Mouse (Mus musculus) erythroblast, embryonic 14.5 days (primary cell): Measurements from ENCODE around the gene Epha4. TPM values are rescaled to one million over a fixed set of nuclear protein-coding genes. Genes with fewer than 3 reads are reported as not detected.

Experiments used
- H3K27me3 ChIP-seq: 2 replicates; pipeline ENCODE4 v1.6.1; 2012; ENCODE audit warnings: inconsistent platforms; ENCODE audit not compliant: control insufficient read depth
- H3K36me3 ChIP-seq: 2 replicates; pipeline ENCODE4 v1.6.1; 2012; ENCODE audit warnings: mild to moderate bottlenecking, inconsistent platforms; ENCODE audit not compliant: control insufficient read depth
- H3K4me1 ChIP-seq: 2 replicates; pipeline ENCODE4 v1.6.1; 2012; ENCODE audit warnings: inconsistent platforms; ENCODE audit not compliant: control insufficient read depth
- H3K4me3 ChIP-seq: replicated peaks from 2 replicates; pipeline ENCODE3; 2012; ENCODE audit warnings: moderate library complexity, mild to moderate bottlenecking, inconsistent platforms
- H3K9me3 ChIP-seq: 2 replicates; pipeline ENCODE4 v1.6.1; 2012; ENCODE audit warnings: low read length, inconsistent platforms, mixed read lengths; ENCODE audit not compliant: control insufficient read depth
- GATA1 ChIP-seq: IDR thresholded peaks from 2 replicates; pipeline ENCODE4 v1.6.1; 2012; ENCODE audit warnings: low read length, inconsistent platforms, mixed read lengths
- TAL1 ChIP-seq: IDR thresholded peaks from 3 replicates; pipeline ENCODE4 v1.6.1; 2012; ENCODE audit warnings: low read length, inconsistent platforms, mixed read lengths
- polyA plus RNA-seq: library from polyadenylated mRNA; stranded (reverse); fragments of >175 nt; gene quantifications from 2 replicates; pipeline ENCODE4 v1.2.3, GENCODE M21; 2012

Epha4 gene
- polyA plus RNA-seq, 1 experiment, result not detected

DNA sequence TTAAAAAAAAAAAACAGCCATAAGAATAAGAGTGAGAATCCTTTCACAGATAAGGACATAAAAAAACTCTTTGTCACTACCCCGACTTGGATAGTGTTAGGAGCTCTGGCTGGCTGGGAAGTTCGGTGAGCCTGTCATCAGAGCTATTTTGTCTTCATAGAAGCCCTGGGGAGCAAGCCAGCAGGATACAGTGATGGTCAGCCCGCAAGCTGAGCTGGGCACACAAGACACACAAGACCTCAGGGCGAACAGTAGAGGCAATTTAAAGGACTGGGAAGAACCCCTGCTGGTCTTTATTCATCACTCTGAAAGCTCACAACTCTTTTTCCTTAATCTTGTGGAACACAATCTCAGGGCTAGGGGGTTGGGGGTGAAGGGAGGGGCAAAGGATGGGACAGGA, 73.5 kb downstream of the Epha4 start:
- no peak overlapping the region for H3K4me3 ChIP-seq
- no peaks in the 10 kb centered on the region for H3K27me3 ChIP-seq
- TF ChIP-seq TAL1, result no peak
- TF ChIP-seq GATA1, result no peak
- no peaks in the 10 kb centered on the region for H3K9me3 ChIP-seq
- H3K36me3 ChIP-seq, result no peaks in the 10 kb centered on the region
- no peaks in the 10 kb centered on the region for H3K4me1 ChIP-seq

DNA sequence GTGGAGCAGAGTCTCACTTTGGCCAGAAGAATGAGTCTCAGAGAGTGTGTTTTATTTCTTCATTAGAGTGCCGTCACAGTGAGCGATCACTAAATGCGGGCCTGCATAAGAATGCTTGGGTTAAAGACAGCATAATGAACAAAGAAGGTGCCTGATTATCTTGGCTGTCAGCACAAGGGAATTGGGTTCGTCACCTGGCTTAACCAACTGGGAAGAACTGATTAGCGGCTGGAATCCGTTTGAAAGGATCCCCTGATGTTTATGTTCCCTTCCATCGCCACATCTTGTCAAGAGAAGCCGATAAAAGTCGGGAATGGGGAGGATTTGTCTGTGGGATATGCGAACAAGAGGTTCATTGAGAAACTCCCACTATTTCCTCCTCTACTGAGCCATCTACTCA, 74.4 kb downstream of the Epha4 start:
- no peaks in the 10 kb centered on the region for H3K4me1 ChIP-seq
- H3K36me3 ChIP-seq, result no peaks in the 10 kb centered on the region
- TF ChIP-seq TAL1 (no peak), GATA1 (no peak)
- no peaks in the 10 kb centered on the region for H3K27me3 ChIP-seq
- H3K4me3 ChIP-seq, result no peak overlapping the region
- no peaks in the 10 kb centered on the region for H3K9me3 ChIP-seq

GRCm38 (mm10) chr1:77439383-77440074, 75.4 kb downstream of the Epha4 start:
- H3K4me1 ChIP-seq, result no peaks in the 10 kb centered on the region
- no peaks in the 10 kb centered on the region for H3K27me3 ChIP-seq
- no peaks in the 10 kb centered on the region for H3K36me3 ChIP-seq
- TF ChIP-seq GATA1 (no peak), TAL1 (no peak)
- H3K4me3 ChIP-seq, result no peak overlapping the region
- H3K9me3 ChIP-seq, result no peaks in the 10 kb centered on the region

DNA sequence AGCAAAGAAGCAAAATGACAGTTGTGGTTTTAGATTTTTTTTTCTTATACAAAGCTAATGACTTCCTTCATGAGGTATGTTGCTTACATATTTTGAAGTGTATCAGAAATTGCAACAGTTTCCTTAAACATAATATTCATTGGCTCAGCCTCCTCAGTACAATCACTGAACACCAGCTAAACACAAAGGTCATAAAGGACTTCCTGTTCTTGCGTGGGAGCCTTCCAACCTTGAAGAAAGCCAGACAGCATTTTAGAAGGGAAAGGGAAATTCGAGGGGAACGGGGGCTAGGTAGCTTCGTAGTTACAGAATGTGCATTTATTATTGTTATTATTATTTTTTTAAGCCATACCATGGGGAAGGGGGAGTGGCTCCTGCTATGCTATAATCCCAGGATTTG, 76.2 kb downstream of the Epha4 start:
- H3K27me3 ChIP-seq, result no peaks in the 10 kb centered on the region
- H3K36me3 ChIP-seq, result no peaks in the 10 kb centered on the region
- H3K4me3 ChIP-seq, result no peak overlapping the region
- TF ChIP-seq GATA1 (no peak), TAL1 (no peak)
- H3K4me1 ChIP-seq, result no peaks in the 10 kb centered on the region
- H3K9me3 ChIP-seq, result no peaks in the 10 kb centered on the region

GRCm38 (mm10) chr1:77437881-77438610, 76.8 kb downstream of the Epha4 start:
- no peaks in the 10 kb centered on the region for H3K27me3 ChIP-seq
- H3K4me1 ChIP-seq, result no peaks in the 10 kb centered on the region
- H3K9me3 ChIP-seq, result no peaks in the 10 kb centered on the region
- H3K36me3 ChIP-seq, result no peaks in the 10 kb centered on the region
- no peak overlapping the region for H3K4me3 ChIP-seq
- TF ChIP-seq GATA1, result no peak
- TF ChIP-seq TAL1, result no peak

DNA sequence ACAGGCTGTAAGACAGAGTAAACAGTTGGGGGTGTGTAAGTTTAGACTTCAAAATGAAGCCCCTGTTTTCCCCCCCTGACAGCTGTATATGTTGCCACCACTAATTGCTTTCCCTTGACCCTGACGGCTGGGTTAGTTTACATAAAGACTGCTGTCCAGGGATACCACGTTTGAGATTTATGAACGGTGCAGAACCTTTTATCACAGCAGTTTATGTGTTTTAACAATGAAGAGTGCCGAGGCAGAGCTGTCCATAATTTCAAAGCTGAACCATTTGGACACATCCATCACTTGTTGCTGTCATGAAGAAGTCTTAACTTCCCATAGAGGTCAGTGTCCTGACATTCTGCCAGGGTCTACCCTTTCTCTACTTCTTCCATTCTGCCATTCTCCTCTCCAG, 79.8 kb downstream of the Epha4 start:
- no peaks in the 10 kb centered on the region for H3K36me3 ChIP-seq
- TF ChIP-seq TAL1 (no peak), GATA1 (no peak)
- H3K27me3 ChIP-seq, result no peaks in the 10 kb centered on the region
- H3K4me1 ChIP-seq, result no peaks in the 10 kb centered on the region
- H3K4me3 ChIP-seq, result no peak overlapping the region
- H3K9me3 ChIP-seq, result no peaks in the 10 kb centered on the region

DNA sequence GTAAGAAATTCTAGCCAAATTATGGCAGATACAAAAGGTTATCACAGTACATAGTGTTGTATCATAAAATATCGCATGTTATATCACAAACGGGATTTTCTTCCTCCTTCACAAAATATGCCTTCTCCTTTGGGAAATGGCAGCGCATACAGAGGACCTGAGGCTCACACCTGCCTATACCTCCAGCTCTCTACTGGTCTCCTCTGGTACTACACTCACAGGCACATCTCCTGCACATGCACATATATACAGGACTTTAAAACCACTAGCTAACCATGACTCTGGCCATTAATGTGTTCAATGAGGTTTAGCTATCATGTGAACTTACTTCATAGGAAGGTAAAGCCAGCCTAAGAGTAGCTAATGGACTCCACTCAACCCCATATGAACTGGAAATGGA, 81.7 kb downstream of the Epha4 start:
- no peaks in the 10 kb centered on the region for H3K36me3 ChIP-seq
- H3K4me1 ChIP-seq, result no peaks in the 10 kb centered on the region
- no peaks in the 10 kb centered on the region for H3K9me3 ChIP-seq
- TF ChIP-seq TAL1 (no peak), GATA1 (no peak)
- no peak overlapping the region for H3K4me3 ChIP-seq
- H3K27me3 ChIP-seq, result no peaks in the 10 kb centered on the region

DNA sequence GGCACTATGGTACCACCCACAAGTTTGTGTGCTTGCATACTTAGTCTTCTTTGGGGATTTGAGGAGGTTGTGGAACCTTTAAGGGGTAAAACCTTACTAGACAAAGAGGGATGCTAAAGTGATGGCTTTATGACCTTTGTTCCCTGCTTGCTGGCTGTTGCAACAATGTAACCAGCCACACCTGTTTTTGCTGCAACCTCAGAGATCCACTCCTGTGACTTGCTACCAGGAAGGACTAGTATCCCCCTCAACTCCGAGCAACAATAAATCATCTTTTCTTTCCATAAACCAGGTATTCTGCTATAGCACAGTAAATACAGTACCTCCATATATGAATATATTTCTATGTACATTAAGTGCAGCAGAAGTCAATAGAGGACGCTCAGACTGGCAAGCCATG, 82.4 kb downstream of the Epha4 start:
- no peaks in the 10 kb centered on the region for H3K36me3 ChIP-seq
- no peaks in the 10 kb centered on the region for H3K27me3 ChIP-seq
- no peaks in the 10 kb centered on the region for H3K9me3 ChIP-seq
- no peaks in the 10 kb centered on the region for H3K4me1 ChIP-seq
- TF ChIP-seq GATA1 (no peak), TAL1 (no peak)
- H3K4me3 ChIP-seq, result no peak overlapping the region

- H3K4me1 ChIP-seq, result no peaks in the 10 kb centered on the region
- H3K27me3 ChIP-seq, result no peaks in the 10 kb centered on the region
- TF ChIP-seq GATA1 (no peak), TAL1 (no peak)
- H3K9me3 ChIP-seq, result no peaks in the 10 kb centered on the region
- no peak overlapping the region for H3K4me3 ChIP-seq
- no peaks in the 10 kb centered on the region for H3K36me3 ChIP-seq
These were observed 85.7 kb downstream of the Epha4 start for GRCm38 (mm10) chr1:77429174-77429573.

DNA sequence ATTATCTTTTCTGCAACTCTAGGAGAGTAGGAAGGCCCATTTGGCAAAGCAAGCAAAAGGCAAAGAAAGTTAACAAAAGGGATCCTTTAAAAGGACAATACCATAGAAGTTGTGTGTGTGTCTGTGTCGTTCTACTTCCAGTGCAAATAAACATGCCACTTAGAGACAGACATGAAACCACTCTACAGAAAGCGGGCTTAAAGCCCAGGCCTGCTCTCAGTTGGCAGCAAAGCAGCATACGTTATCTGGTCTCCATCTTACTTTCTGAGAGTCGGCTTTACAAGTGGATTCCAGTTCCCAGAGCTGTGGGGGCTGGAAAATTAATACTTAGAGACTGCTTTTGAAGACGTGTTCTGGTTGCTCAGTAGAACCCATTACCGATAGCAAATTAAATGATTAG, 87.9 kb downstream of the Epha4 start:
- no peak for TF ChIP-seq TAL1
- TF ChIP-seq GATA1, result no peak
- H3K9me3 ChIP-seq, result no peaks in the 10 kb centered on the region
- no peaks in the 10 kb centered on the region for H3K27me3 ChIP-seq
- no peak overlapping the region for H3K4me3 ChIP-seq
- H3K4me1 ChIP-seq, result no peaks in the 10 kb centered on the region
- no peaks in the 10 kb centered on the region for H3K36me3 ChIP-seq
